Comparison of ENCODE assay signal across 17 mouse cellular contexts in genomic region chr5:28722067-28722466, GRCm38 (mm10).
"Had no signal": no experiment of that assay in that cellular context is flagged by ENCODE, and none has a peak within 500 bp of the region (broad histone marks: within the 10 kb centered on the region; RNA-seq: fewer than 3 reads in every experiment).

No protein-coding gene starts in this region.

- H3K27me3 ChIP-seq: lung, embryonic 15.5 days; megakaryocyte, embryonic 14.5 days; midbrain, embryonic 13.5 days; midbrain, embryonic 15.5 days; neural tube, embryonic 12.5 days; stomach, embryonic 15.5 days had no signal

- H3K4me1 ChIP-seq: lung, embryonic 15.5 days; megakaryocyte, embryonic 14.5 days; midbrain, embryonic 13.5 days; midbrain, embryonic 15.5 days; neural tube, embryonic 12.5 days; stomach, embryonic 15.5 days had no signal

- H3K4me2 ChIP-seq: lung, embryonic 15.5 days; midbrain, embryonic 11.5 days; midbrain, embryonic 13.5 days; midbrain, embryonic 15.5 days; neural tube, embryonic 12.5 days; stomach, embryonic 15.5 days had no signal

- H3K36me3 ChIP-seq: lung, embryonic 15.5 days; midbrain, embryonic 13.5 days; midbrain, embryonic 15.5 days; neural tube, embryonic 12.5 days; stomach, embryonic 15.5 days had no signal

- H3K27ac ChIP-seq: lung, embryonic 15.5 days; macrophage; midbrain, embryonic 13.5 days; midbrain, embryonic 15.5 days; neural tube, embryonic 12.5 days; stomach, embryonic 15.5 days; stomach, postnatal 0 days had no signal

- ATAC-seq: lung, postnatal 0 days; midbrain, embryonic 13.5 days; midbrain, embryonic 15.5 days had no signal

- H3K4me3 ChIP-seq: lung, embryonic 15.5 days; megakaryocyte, embryonic 14.5 days; midbrain, embryonic 13.5 days; midbrain, embryonic 15.5 days; neural tube, embryonic 12.5 days; stomach, embryonic 15.5 days had no signal

- H3K9ac ChIP-seq: lung, embryonic 15.5 days; midbrain, embryonic 13.5 days; midbrain, embryonic 15.5 days; neural tube, embryonic 12.5 days; stomach, embryonic 15.5 days had no signal

- H3K9me3 ChIP-seq: lung, embryonic 15.5 days; midbrain, embryonic 13.5 days; midbrain, embryonic 15.5 days; neural tube, embryonic 12.5 days; stomach, embryonic 15.5 days had no signal

- DNase-seq: lung, adult 2 months; lung, postnatal 14 days; lung, postnatal 36 days; right cerebral cortex, postnatal 14 days; thymus, adult 2 months; thymus, postnatal 25 days; thymus, postnatal 4 days had no signal
